Mouse (Mus musculus): ENCODE data around the gene Lrtm1. TPM values are rescaled to one million over a fixed set of nuclear protein-coding genes. Genes with fewer than 3 reads are reported as not detected.

The Lrtm1 gene
- polyA plus RNA-seq, 1 experiment from 2014 or later: 0.05 TPM

DNA sequence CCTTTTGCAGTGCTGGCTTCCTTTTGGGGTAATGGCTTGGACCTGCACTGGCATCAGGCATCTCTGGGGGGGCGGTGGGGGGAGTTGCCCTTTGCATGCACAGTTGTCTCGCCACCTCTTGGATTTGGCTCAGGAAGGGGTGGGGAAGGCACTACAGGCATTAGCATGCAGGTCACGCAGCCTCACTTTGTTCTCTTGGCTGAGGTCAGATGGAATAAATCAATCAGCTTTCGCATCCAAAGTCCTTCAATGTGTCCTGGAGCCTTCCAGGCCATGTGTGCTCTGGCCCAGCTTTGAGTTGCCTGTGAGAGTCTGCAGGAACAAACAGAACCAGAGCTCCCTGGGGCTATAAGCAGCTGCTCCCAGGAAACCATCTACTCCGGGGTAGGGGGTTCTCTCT lies 2.1 kb upstream of the Lrtm1 start:
- H3K36me3 ChIP-seq: no peaks in the 10 kb centered on the region
- H3K27ac ChIP-seq: no peak overlapping the region
- no peak overlapping the region for H3K9ac ChIP-seq
- no peak overlapping the region for H3K4me2 ChIP-seq
- 45% methylated on average over 5 of the region's 5 CpGs for WGBS (ENCODE audit: insufficient replicate concordance)
- DNase-seq: no peak
- ATAC-seq (ENCODE audit: low read depth): peak; percentile 36; the same call in 1 of the 2 replicates
- H3K4me1 ChIP-seq (replicated peaks): 0 out of 2 replicates have a peak, but pooled peaks cover 6% of the 10 kb centered on the region
- H3K4me3 ChIP-seq (replicated peaks): no peak overlapping the region
- no peaks in the 10 kb centered on the region for H3K9me3 ChIP-seq (replicated peaks)
- no peaks in the 10 kb centered on the region for H3K27me3 ChIP-seq

DNA sequence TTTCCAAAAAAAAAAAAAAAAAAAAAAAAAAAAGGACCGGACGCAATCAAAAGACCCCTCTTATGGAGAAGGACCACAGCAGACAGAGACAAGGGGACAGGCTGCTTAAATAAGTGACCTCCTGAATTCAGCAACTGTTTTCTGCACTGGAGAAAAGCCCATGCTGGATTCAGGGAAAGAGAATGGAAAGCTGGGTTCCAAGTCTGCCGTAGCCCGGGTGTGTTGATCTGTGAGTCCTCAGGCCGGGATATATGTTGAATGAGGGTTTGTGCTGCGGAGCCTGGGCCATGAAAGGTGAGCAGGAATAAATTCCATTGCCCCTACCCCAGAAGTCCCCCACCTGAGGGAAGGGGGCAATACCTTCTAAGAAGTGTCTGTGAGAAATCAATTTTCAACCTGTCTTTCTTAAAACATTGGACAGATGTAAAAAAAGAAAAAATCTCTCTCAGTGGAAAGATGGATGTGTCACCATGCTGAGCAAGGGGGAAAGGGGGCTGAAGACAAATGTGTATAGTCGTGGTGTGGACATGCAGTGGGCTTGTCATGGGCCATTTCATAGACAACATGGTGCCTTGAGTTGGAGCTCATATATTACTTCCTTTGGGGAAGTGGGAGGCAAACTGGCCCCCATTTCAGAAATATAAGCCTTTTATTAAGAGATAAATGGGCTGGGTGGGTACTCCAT lies 450 bp downstream of the Lrtm1 start:
- Histone ChIP-seq H3K9me3 (replicated peaks) (no peaks in the 10 kb centered on the region), H3K4me1 (replicated peaks) (0 out of 2 replicates have a peak, but pooled peaks cover 6% of the 10 kb centered on the region), H3K27ac (no peak overlapping the region), H3K4me2 (no peak overlapping the region), H3K36me3 (no peaks in the 10 kb centered on the region), H3K27me3 (no peaks in the 10 kb centered on the region), H3K9ac (no peak overlapping the region), H3K4me3 (replicated peaks) (no peak overlapping the region)
- no peak for ATAC-seq (ENCODE audit: low read depth)
- WGBS (ENCODE audit: insufficient replicate concordance): 47% methylated on average over 7 of the region's 7 CpGs
- no peak for DNase-seq

DNA sequence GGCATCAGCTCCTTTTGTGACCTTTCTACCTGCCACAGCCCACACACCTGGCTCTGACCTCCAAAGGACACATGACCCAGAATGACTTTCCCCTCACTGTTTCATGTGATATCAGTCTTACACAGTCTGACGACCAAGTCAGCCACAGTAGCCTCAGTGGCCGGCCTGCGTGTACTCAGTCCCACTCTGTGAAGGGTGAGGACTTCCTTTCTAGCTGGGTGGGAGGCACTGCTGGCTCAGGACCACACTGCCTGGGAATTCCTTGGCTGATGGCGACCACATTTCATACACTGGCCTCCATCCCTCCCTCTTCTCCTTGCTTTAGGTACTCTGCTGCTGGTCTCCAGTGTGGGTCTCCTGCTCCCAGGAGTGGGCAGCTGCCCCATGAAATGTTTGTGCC lies 3.3 kb downstream of the Lrtm1 start:
- ATAC-seq (ENCODE audit: low read depth): no peak
- no peak overlapping the region for H3K4me3 ChIP-seq (replicated peaks)
- DNase-seq: no peak
- H3K4me2 ChIP-seq: no peak overlapping the region
- no peaks in the 10 kb centered on the region for H3K9me3 ChIP-seq (replicated peaks)
- H3K4me1 ChIP-seq (replicated peaks): no peaks in the 10 kb centered on the region
- no peak overlapping the region for H3K9ac ChIP-seq
- no peak overlapping the region for H3K27ac ChIP-seq
- no peaks in the 10 kb centered on the region for H3K36me3 ChIP-seq
- 39% methylated on average over 4 of the region's 4 CpGs for WGBS (ENCODE audit: insufficient replicate concordance)
- no peaks in the 10 kb centered on the region for H3K27me3 ChIP-seq

DNA sequence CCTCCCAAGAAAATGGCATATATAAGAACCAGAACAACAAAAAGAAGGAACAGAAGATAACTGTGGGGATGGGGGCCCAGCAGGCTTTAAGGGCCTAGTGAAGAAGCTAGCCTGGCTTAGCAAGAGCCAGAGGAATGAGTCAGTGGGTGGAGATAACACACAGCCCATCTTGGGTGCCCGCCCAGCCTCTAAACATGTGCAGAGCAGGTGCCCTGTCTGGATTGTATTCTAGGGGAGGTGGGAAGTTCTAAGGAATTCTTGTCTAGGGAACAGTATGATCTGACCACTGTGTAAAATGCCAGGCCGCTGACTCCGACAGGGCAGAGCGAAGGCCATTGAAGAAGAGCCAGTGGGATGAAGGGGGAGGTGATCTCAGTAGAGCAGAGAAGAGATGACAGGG lies 5.2 kb downstream of the Lrtm1 start:
- DNase-seq (no peak), ATAC-seq (ENCODE audit: low read depth) (no peak)
- H3K36me3 ChIP-seq: no peaks in the 10 kb centered on the region
- H3K4me3 ChIP-seq (replicated peaks): no peak overlapping the region
- no peaks in the 10 kb centered on the region for H3K9me3 ChIP-seq (replicated peaks)
- 83% methylated on average over 4 of the region's 4 CpGs for WGBS (ENCODE audit: insufficient replicate concordance)
- no peak overlapping the region for H3K27ac ChIP-seq
- H3K4me2 ChIP-seq: no peak overlapping the region
- no peaks in the 10 kb centered on the region for H3K4me1 ChIP-seq (replicated peaks)
- no peak overlapping the region for H3K9ac ChIP-seq
- no peaks in the 10 kb centered on the region for H3K27me3 ChIP-seq

DNA sequence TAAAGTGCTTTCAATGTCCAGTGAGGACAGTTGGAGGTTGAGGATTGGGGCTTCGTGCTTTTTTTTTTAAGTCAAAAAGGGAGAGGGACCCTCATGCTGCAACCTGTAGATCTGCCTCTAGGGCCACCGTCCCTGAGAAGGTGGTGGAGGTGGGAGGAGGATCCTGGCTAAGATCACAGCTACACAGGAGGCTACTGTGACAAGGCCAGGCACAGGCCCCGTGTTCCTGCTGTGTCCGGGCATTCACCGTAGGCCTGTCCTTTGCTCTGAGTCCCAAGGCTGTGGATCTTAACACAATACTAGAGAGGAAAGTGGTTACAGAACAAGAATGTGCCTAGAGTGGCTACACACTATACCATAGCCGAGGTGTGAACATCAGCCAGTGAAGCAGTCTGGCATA lies 7.3 kb downstream of the Lrtm1 start:
- Histone ChIP-seq H3K36me3 (no peaks in the 10 kb centered on the region), H3K4me2 (no peak overlapping the region), H3K4me3 (replicated peaks) (no peak overlapping the region), H3K9me3 (replicated peaks) (no peaks in the 10 kb centered on the region), H3K27ac (no peak overlapping the region), H3K4me1 (replicated peaks) (no peaks in the 10 kb centered on the region), H3K9ac (no peak overlapping the region), H3K27me3 (no peaks in the 10 kb centered on the region)
- DNase-seq (no peak), ATAC-seq (ENCODE audit: low read depth) (no peak)
- 64% methylated on average over 6 of the region's 6 CpGs for WGBS (ENCODE audit: insufficient replicate concordance)

DNA sequence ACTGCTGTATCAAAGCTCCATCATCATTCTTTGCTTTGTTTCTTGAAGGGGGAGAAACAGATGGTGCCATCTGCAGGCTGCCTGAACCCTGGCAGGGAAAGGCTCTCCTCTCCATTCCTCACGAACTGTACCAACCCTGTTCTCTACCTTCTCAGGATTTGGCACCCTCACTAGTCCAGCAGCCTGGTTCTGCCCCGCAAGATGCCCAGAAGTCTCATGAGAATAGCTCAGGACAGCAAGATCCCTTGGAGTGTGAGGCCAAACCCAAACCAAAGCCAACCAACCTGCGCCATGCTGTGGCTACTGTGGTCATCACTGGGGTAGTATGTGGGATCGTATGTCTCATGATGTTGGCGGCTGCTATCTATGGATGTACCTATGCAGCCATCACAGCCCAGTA lies 9.3 kb downstream of the Lrtm1 start:
- no peaks in the 10 kb centered on the region for H3K36me3 ChIP-seq
- no peak overlapping the region for H3K27ac ChIP-seq
- H3K4me3 ChIP-seq (replicated peaks): no peak overlapping the region
- no peak overlapping the region for H3K4me2 ChIP-seq
- no peak for DNase-seq
- no peaks in the 10 kb centered on the region for H3K27me3 ChIP-seq
- 65% methylated on average over 5 of the region's 5 CpGs for WGBS (ENCODE audit: insufficient replicate concordance)
- H3K9ac ChIP-seq: no peak overlapping the region
- no peak for ATAC-seq (ENCODE audit: low read depth)
- no peaks in the 10 kb centered on the region for H3K9me3 ChIP-seq (replicated peaks)
- H3K4me1 ChIP-seq (replicated peaks): no peaks in the 10 kb centered on the region

DNA sequence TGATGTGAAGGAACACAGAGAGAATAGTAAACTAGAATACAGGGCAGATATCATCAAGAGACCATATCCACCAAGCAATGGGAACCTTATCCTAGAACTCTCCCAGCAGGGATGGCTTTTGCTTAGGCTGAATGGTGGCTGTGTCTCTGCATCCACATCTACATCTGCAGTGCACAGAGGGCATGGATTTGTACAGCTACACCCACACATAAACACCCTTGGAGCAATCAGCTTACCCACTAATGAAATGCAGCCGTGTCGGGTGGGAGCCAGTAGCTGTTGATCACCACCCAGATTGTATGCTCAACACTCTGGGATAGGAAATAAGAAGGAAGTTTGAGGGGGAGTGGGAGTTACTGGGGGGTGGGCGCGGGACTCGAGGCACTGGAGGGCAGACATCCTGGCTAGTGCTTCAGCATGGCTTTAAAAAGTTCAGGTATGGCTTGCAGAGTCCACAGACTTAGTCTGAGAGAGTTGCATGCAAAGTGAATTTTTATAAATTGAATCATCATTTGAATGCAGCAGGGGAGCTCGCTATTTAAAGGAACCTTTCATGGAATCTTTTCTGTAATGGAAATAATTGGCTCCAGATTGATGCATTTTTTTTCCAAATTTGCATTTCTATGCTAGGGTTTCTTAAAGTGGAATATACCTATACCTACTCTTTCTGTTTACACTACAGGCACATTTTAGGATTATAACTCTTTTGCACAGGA lies 10.5 kb downstream of the Lrtm1 start:
- H3K9me3 ChIP-seq (replicated peaks): no peaks in the 10 kb centered on the region
- H3K4me2 ChIP-seq: no peak overlapping the region
- H3K27ac ChIP-seq: no peak overlapping the region
- DNase-seq (no peak), ATAC-seq (ENCODE audit: low read depth) (no peak)
- H3K27me3 ChIP-seq: no peaks in the 10 kb centered on the region
- H3K4me3 ChIP-seq (replicated peaks): no peak overlapping the region
- no peak overlapping the region for H3K9ac ChIP-seq
- no peaks in the 10 kb centered on the region for H3K4me1 ChIP-seq (replicated peaks)
- 68% methylated on average over 6 of the region's 6 CpGs for WGBS (ENCODE audit: insufficient replicate concordance)
- H3K36me3 ChIP-seq: no peaks in the 10 kb centered on the region

DNA sequence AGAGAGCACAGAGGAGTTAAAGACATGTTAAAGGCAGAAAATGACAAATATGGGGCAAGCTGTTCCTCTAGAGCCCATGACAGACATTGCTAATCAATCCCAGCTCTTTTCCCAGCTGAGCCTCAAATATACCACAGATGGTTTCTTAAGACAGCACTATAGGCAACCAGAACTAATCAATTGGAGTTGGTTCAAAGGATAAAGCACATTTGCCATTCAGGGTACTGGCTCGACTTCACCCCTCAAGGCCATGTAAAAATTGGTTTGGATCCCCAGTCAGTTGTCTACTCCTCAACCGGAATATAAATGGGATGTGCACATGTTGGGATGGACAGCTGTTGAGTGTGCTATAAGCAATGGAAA lies 11.1 kb downstream of the Lrtm1 start:
- Histone ChIP-seq H3K27ac (no peak overlapping the region), H3K27me3 (no peaks in the 10 kb centered on the region), H3K4me3 (replicated peaks) (no peak overlapping the region), H3K4me2 (no peak overlapping the region), H3K9me3 (replicated peaks) (no peaks in the 10 kb centered on the region), H3K4me1 (replicated peaks) (no peaks in the 10 kb centered on the region), H3K36me3 (no peaks in the 10 kb centered on the region), H3K9ac (no peak overlapping the region)
- whole genome bisulfite sequencing (ENCODE audit: insufficient replicate concordance): 63% methylated on average over 2 of the region's 2 CpGs
- DNase-seq: no peak
- no peak for ATAC-seq (ENCODE audit: low read depth)

DNA sequence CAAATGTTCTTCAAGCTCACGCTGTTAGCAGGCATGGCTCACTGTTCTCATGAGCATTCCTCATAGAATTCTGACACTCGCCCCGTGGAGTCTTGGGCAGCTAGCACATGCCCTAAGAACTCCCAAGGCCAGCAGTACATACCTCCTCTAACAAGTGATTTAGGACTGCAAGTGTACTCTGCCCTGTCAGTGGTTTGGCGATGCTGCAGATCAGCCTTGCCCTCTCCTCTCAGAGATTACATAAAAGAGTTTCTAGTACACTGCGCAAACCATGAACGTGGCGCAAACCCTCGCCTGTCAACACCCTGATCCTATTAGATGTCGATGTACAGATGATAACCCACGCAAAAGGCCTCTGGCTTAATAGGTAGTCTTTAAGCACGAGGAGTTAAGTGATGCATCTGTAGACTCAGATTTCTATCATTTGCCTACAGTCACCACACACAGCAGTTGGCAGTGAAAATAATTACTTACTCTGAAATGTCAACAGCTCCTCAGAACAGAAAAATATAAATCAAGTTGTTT lies 11.9 kb downstream of the Lrtm1 start:
- Histone ChIP-seq H3K27ac (no peak overlapping the region), H3K36me3 (no peaks in the 10 kb centered on the region), H3K4me3 (replicated peaks) (no peak overlapping the region), H3K9me3 (replicated peaks) (no peaks in the 10 kb centered on the region), H3K4me1 (replicated peaks) (no peaks in the 10 kb centered on the region), H3K27me3 (no peaks in the 10 kb centered on the region), H3K4me2 (no peak overlapping the region), H3K9ac (no peak overlapping the region)
- no peak for ATAC-seq (ENCODE audit: low read depth)
- DNase-seq: no peak
- WGBS (ENCODE audit: insufficient replicate concordance): 71% methylated on average over 11 of the region's 11 CpGs

DNA sequence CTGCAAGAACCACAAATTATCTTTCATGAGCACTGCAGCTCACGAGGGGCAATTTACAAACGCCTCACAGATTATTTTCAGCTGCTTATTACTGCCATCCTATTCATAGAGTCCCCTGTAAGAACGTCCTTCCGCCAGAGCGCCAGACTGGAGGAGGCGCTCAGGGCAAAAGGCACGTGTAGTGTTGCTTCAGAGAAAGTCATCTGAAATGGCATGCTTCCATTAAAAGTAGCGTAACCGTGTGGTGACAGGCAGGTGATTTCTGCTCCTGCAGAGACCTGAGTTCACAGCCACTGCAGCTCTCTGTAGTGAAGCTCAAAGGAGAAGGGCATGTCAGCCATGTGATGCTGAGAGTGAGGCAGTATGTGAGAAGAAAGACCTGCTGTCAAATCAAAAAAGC lies 12.5 kb downstream of the Lrtm1 start:
- Histone ChIP-seq H3K4me1 (replicated peaks) (no peaks in the 10 kb centered on the region), H3K36me3 (no peaks in the 10 kb centered on the region), H3K27me3 (no peaks in the 10 kb centered on the region), H3K9me3 (replicated peaks) (no peaks in the 10 kb centered on the region), H3K4me2 (no peak overlapping the region), H3K4me3 (replicated peaks) (no peak overlapping the region), H3K9ac (no peak overlapping the region), H3K27ac (no peak overlapping the region)
- DNase-seq (no peak), ATAC-seq (ENCODE audit: low read depth) (no peak)
- WGBS (ENCODE audit: insufficient replicate concordance): 65% methylated on average over 9 of the region's 9 CpGs

DNA sequence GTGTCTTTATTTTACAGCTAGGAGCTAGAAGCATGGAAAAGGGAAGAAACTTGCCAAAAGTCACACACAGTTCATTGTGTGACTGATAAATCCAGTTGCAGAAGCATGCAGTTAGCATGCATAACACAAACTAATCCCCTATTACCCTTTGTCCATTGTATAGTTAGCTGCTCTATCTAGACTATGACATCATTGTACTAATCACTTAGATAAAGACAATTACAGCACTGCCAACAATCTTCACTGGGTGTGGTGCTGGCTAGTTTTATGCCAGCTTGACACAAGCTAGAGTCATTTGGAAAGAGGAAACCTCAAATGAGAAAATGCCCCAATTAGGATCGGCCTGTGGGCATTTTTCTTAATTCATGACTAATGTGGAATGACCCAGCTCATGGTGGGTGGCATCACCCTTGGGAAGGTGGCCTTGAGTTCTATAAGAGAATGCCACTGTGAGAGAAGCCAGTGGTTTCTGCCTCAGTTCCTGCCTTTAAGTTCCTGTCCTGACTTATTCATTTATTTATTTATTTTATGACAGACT lies 13.9 kb downstream of the Lrtm1 start:
- ATAC-seq (ENCODE audit: low read depth) (no peak), DNase-seq (no peak)
- WGBS (ENCODE audit: insufficient replicate concordance): 60% methylated on average over 1 of the region's 1 CpGs
- H3K27me3 ChIP-seq: no peaks in the 10 kb centered on the region
- H3K4me2 ChIP-seq: no peak overlapping the region
- no peak overlapping the region for H3K9ac ChIP-seq
- H3K9me3 ChIP-seq (replicated peaks): no peaks in the 10 kb centered on the region
- H3K4me3 ChIP-seq (replicated peaks): no peak overlapping the region
- no peaks in the 10 kb centered on the region for H3K4me1 ChIP-seq (replicated peaks)
- no peaks in the 10 kb centered on the region for H3K36me3 ChIP-seq
- H3K27ac ChIP-seq: no peak overlapping the region

DNA sequence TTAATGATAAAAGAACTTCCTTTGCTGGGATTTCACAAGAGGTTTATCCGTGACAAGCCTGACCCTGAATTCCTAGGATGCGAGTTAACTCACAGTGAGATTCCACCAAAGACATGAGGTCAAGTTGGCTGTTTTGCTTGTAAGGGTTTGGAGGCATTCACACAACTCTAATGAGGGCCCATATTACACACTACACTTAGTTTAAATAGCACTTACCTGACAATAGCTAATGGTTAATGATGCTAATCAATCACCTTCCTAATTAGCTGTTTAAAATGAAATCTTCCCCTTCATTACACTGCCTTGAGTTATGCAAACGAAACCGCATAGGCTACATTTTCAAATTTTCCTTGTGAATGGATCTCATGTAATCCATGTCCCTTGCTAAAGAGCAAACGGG lies 20.2 kb downstream of the Lrtm1 start:
- Histone ChIP-seq H3K9me3 (replicated peaks) (no peaks in the 10 kb centered on the region), H3K27me3 (no peaks in the 10 kb centered on the region), H3K36me3 (no peaks in the 10 kb centered on the region), H3K4me2 (no peak overlapping the region), H3K4me1 (replicated peaks) (no peaks in the 10 kb centered on the region), H3K27ac (no peak overlapping the region), H3K9ac (no peak overlapping the region), H3K4me3 (replicated peaks) (no peak overlapping the region)
- 62% methylated on average over 5 of the region's 5 CpGs for WGBS (ENCODE audit: insufficient replicate concordance)
- ATAC-seq (ENCODE audit: low read depth) (no peak), DNase-seq (no peak)

Measured in liver, embryonic 13.5 days (tissue).